Mouse (Mus musculus): ENCODE measurements around the gene Ppfia4. TPM values are rescaled to one million over a fixed set of nuclear protein-coding genes. Genes with fewer than 3 reads are reported as not detected.

Ppfia4 gene
- total RNA-seq (2021): 10 to 100 TPM; 78.0 to 78.3 TPM

- intact Hi-C loops (cut with DNase I): loop anchor here (5.0 kb wide), 3 partner anchors 181 to 281 kb away; no protein-coding TSS in a partner anchor
- peak; percentile 62 to 86 for DNase-seq (ENCODE audit: extremely low spot score in 1 of 2, low spot score in 2 of 2)
These were observed at the start of gene Ppfia4 for GRCm38 (mm10) chr1:134332770-134333271. Gene Ppfia4 (minus strand): TSS chr1:134332928.

- peak in 1 of 2 experiments; percentile 25 for DNase-seq (ENCODE audit: extremely low spot score in 1 of 2, low spot score in 2 of 2)
- intact Hi-C loops (cut with DNase I): no loop called here
These were observed 49.3 kb upstream of the Ppfia4 start for GRCm38 (mm10) chr1:134381795-134382625.

- intact Hi-C loops (cut with DNase I): no loop called here
These were observed 48.3 kb upstream of the Ppfia4 start for GRCm38 (mm10) chr1:134381051-134381450.

GRCm38 (mm10) chr1:134374124-134374523, 41.4 kb upstream of the Ppfia4 start:
- intact Hi-C loops (cut with DNase I): no loop called here
- no peak for DNase-seq (ENCODE audit: extremely low spot score in 1 of 2, low spot score in 2 of 2)

More at GRCm38 (mm10) chr1:134381051-134381450, 48.3 kb upstream of the Ppfia4 start:
- no peak for DNase-seq (ENCODE audit: extremely low spot score in 1 of 2, low spot score in 2 of 2)

GRCm38 (mm10) chr1:134368777-134369337, 36.1 kb upstream of the Ppfia4 start:
- intact Hi-C loops (cut with DNase I): no loop called here
- peak; percentile 27 to 61 for DNase-seq (ENCODE audit: extremely low spot score in 1 of 2, low spot score in 2 of 2)

GRCm38 (mm10) chr1:134365491-134365890, 32.8 kb upstream of the Ppfia4 start:
- no peak for DNase-seq (ENCODE audit: extremely low spot score in 1 of 2, low spot score in 2 of 2)
- intact Hi-C loops (cut with DNase I): no loop called here

GRCm38 (mm10) chr1:134363194-134363593, 30.5 kb upstream of the Ppfia4 start:
- DNase-seq (ENCODE audit: extremely low spot score in 1 of 2, low spot score in 2 of 2): no peak
- intact Hi-C loops (cut with DNase I): loop anchor here (2.0 to 5.0 kb wide), 2 partner anchors 54 to 92 kb away; partner anchors contain the start of genes Adipor1 and Klhl12

GRCm38 (mm10) chr1:134361857-134362212, 29.1 kb upstream of the Ppfia4 start, which contains the start of gene Tmem183a:
Gene Tmem183a (minus strand): TSS chr1:134361979.
- intact Hi-C loops (cut with DNase I): loop anchor here (2.0 to 5.0 kb wide), 2 partner anchors 55 to 93 kb away; partner anchors contain the start of genes Adipor1 and Klhl12
- DNase-seq (ENCODE audit: extremely low spot score in 1 of 2, low spot score in 2 of 2): peak; percentile 94 to 98

- intact Hi-C loops (cut with DNase I): loop anchor here (5.0 kb wide), 1 partner anchor 56 kb away; the partner anchor contains the start of gene Adipor1
- no peak for DNase-seq (ENCODE audit: extremely low spot score in 1 of 2, low spot score in 2 of 2)
These were observed 28.6 kb upstream of the Ppfia4 start for GRCm38 (mm10) chr1:134361195-134361856.

GRCm38 (mm10) chr1:134360656-134361055, 27.9 kb upstream of the Ppfia4 start:
- peak in 1 of 2 experiments; percentile 36 for DNase-seq (ENCODE audit: extremely low spot score in 1 of 2, low spot score in 2 of 2)
- intact Hi-C loops (cut with DNase I): loop anchor here (5.0 kb wide), 1 partner anchor 57 kb away; the partner anchor contains the start of gene Adipor1

- no peak for DNase-seq (ENCODE audit: extremely low spot score in 1 of 2, low spot score in 2 of 2)
- intact Hi-C loops (cut with DNase I): loop anchor here (10.0 kb wide), 1 partner anchor 247 kb away; no protein-coding TSS in a partner anchor
These were observed 24.7 kb upstream of the Ppfia4 start for GRCm38 (mm10) chr1:134357461-134357860.

- intact Hi-C loops (cut with DNase I): loop anchor here (10.0 kb wide), 1 partner anchor 251 kb away; no protein-coding TSS in a partner anchor
- DNase-seq (ENCODE audit: extremely low spot score in 1 of 2, low spot score in 2 of 2): no peak
These were observed 20.6 kb upstream of the Ppfia4 start for GRCm38 (mm10) chr1:134353326-134353725.

GRCm38 (mm10) chr1:134347791-134348190, 15.1 kb upstream of the Ppfia4 start:
- no peak for DNase-seq (ENCODE audit: extremely low spot score in 1 of 2, low spot score in 2 of 2)
- intact Hi-C loops (cut with DNase I): no loop called here

- intact Hi-C loops (cut with DNase I): no loop called here
- DNase-seq (ENCODE audit: extremely low spot score in 1 of 2, low spot score in 2 of 2): peak in 1 of 2 experiments; percentile 32
These were observed 12.3 kb upstream of the Ppfia4 start for GRCm38 (mm10) chr1:134345075-134345474.

- DNase-seq (ENCODE audit: extremely low spot score in 1 of 2, low spot score in 2 of 2): peak; percentile 83 to 94
- intact Hi-C loops (cut with DNase I): no loop called here
These were observed 11.6 kb upstream of the Ppfia4 start for GRCm38 (mm10) chr1:134344005-134344950.

- DNase-seq (ENCODE audit: extremely low spot score in 1 of 2, low spot score in 2 of 2): no peak
- intact Hi-C loops (cut with DNase I): no loop called here
These were observed 10.8 kb upstream of the Ppfia4 start for GRCm38 (mm10) chr1:134343567-134343966.

GRCm38 (mm10) chr1:134342781-134343310, 10.1 kb upstream of the Ppfia4 start:
- intact Hi-C loops (cut with DNase I): no loop called here
- no peak for DNase-seq (ENCODE audit: extremely low spot score in 1 of 2, low spot score in 2 of 2)

GRCm38 (mm10) chr1:134342278-134342664, 9.5 kb upstream of the Ppfia4 start:
- intact Hi-C loops (cut with DNase I): no loop called here
- no peak for DNase-seq (ENCODE audit: extremely low spot score in 1 of 2, low spot score in 2 of 2)
